Mouse (Mus musculus): Measurements from ENCODE around the gene Spats1. TPM values are rescaled to one million over a fixed set of nuclear protein-coding genes. Genes with fewer than 3 reads are reported as not detected.

The Spats1 gene
- polyA plus RNA-seq, 1 experiment: 3.2 TPM

- TF ChIP-seq POLR2A (IDR thresholded peaks at IDR 0.05; ENCODE audit: insufficient read depth, low read length) (no peak), CTCF (IDR thresholded peaks at IDR 0.05; ENCODE audit: low read depth, low read length) (no peak), EP300 (IDR thresholded peaks at IDR 0.05; ENCODE audit: insufficient read depth, low read depth, low read length) (no peak)
- no peak overlapping the region for H3K9ac ChIP-seq (ENCODE audit: low read depth, poor library complexity, severe bottlenecking)
- H3K27me3 ChIP-seq (ENCODE audit: control insufficient read depth, insufficient read depth, low read length, poor library complexity, severe bottlenecking): no peaks in the 10 kb centered on the region
- H3K27ac ChIP-seq (ENCODE audit: insufficient read depth, low read length): 0 out of 2 replicates have a peak overlapping the region, but pooled peaks have one; percentile 37
- no peak overlapping the region for H3K4me3 ChIP-seq (ENCODE audit: low read depth, low read length)
- peaks cover 78% of the 10 kb centered on the region for H3K36me3 ChIP-seq (ENCODE audit: control insufficient read depth, insufficient read depth, low read length, poor library complexity, severe bottlenecking)
- H3K9me3 ChIP-seq (replicated peaks; ENCODE audit: control insufficient read depth, insufficient read depth, low read length, poor library complexity, severe bottlenecking): no peaks in the 10 kb centered on the region
- H3K4me1 ChIP-seq (ENCODE audit: control insufficient read depth, insufficient read depth, low read length): no peaks in the 10 kb centered on the region
These were observed 68.9 kb downstream of the Spats1 start for GRCm38 (mm10) chr17:45406281-45406680.

GRCm38 (mm10) chr17:45403207-45403606, 72.0 kb downstream of the Spats1 start:
- Histone ChIP-seq H3K27me3 (ENCODE audit: control insufficient read depth, insufficient read depth, low read length, poor library complexity, severe bottlenecking) (no peaks in the 10 kb centered on the region), H3K36me3 (ENCODE audit: control insufficient read depth, insufficient read depth, low read length, poor library complexity, severe bottlenecking) (peaks cover 74% of the 10 kb centered on the region), H3K27ac (ENCODE audit: insufficient read depth, low read length) (no peak overlapping the region), H3K9ac (ENCODE audit: low read depth, poor library complexity, severe bottlenecking) (no peak overlapping the region), H3K4me3 (ENCODE audit: low read depth, low read length) (no peak overlapping the region), H3K4me1 (ENCODE audit: control insufficient read depth, insufficient read depth, low read length) (no peaks in the 10 kb centered on the region), H3K9me3 (replicated peaks; ENCODE audit: control insufficient read depth, insufficient read depth, low read length, poor library complexity, severe bottlenecking) (no peaks in the 10 kb centered on the region)
- no peak for TF ChIP-seq CTCF (IDR thresholded peaks at IDR 0.05; ENCODE audit: low read depth, low read length)
- TF ChIP-seq POLR2A (IDR thresholded peaks at IDR 0.05; ENCODE audit: insufficient read depth, low read length): no peak
- TF ChIP-seq EP300 (IDR thresholded peaks at IDR 0.05; ENCODE audit: insufficient read depth, low read depth, low read length): no peak

- no peak for TF ChIP-seq POLR2A (IDR thresholded peaks at IDR 0.05; ENCODE audit: insufficient read depth, low read length)
- no peaks in the 10 kb centered on the region for H3K9me3 ChIP-seq (replicated peaks; ENCODE audit: control insufficient read depth, insufficient read depth, low read length, poor library complexity, severe bottlenecking)
- no peaks in the 10 kb centered on the region for H3K27me3 ChIP-seq (ENCODE audit: control insufficient read depth, insufficient read depth, low read length, poor library complexity, severe bottlenecking)
- peaks cover 71% of the 10 kb centered on the region for H3K36me3 ChIP-seq (ENCODE audit: control insufficient read depth, insufficient read depth, low read length, poor library complexity, severe bottlenecking)
- no peak overlapping the region for H3K4me3 ChIP-seq (ENCODE audit: low read depth, low read length)
- H3K4me1 ChIP-seq (ENCODE audit: control insufficient read depth, insufficient read depth, low read length): no peaks in the 10 kb centered on the region
- no peak overlapping the region for H3K27ac ChIP-seq (ENCODE audit: insufficient read depth, low read length)
- no peak overlapping the region for H3K9ac ChIP-seq (ENCODE audit: low read depth, poor library complexity, severe bottlenecking)
These were observed 72.6 kb downstream of the Spats1 start for GRCm38 (mm10) chr17:45402601-45403000.

GRCm38 (mm10) chr17:45402126-45402525, 73.1 kb downstream of the Spats1 start:
- H3K4me1 ChIP-seq (ENCODE audit: control insufficient read depth, insufficient read depth, low read length): no peaks in the 10 kb centered on the region
- H3K4me3 ChIP-seq (ENCODE audit: low read depth, low read length): no peak overlapping the region
- no peaks in the 10 kb centered on the region for H3K27me3 ChIP-seq (ENCODE audit: control insufficient read depth, insufficient read depth, low read length, poor library complexity, severe bottlenecking)
- H3K36me3 ChIP-seq (ENCODE audit: control insufficient read depth, insufficient read depth, low read length, poor library complexity, severe bottlenecking): peaks cover 66% of the 10 kb centered on the region
- H3K27ac ChIP-seq (ENCODE audit: insufficient read depth, low read length): no peak overlapping the region
- no peak for TF ChIP-seq POLR2A (IDR thresholded peaks at IDR 0.05; ENCODE audit: insufficient read depth, low read length)
- no peak overlapping the region for H3K9ac ChIP-seq (ENCODE audit: low read depth, poor library complexity, severe bottlenecking)
- no peaks in the 10 kb centered on the region for H3K9me3 ChIP-seq (replicated peaks; ENCODE audit: control insufficient read depth, insufficient read depth, low read length, poor library complexity, severe bottlenecking)

GRCm38 (mm10) chr17:45401126-45401905, 73.9 kb downstream of the Spats1 start:
- no peaks in the 10 kb centered on the region for H3K9me3 ChIP-seq (replicated peaks; ENCODE audit: control insufficient read depth, insufficient read depth, low read length, poor library complexity, severe bottlenecking)
- no peak overlapping the region for H3K27ac ChIP-seq (ENCODE audit: insufficient read depth, low read length)

GRCm38 (mm10) chr17:45398021-45398420, 77.2 kb downstream of the Spats1 start:
- Histone ChIP-seq H3K9me3 (replicated peaks; ENCODE audit: control insufficient read depth, insufficient read depth, low read length, poor library complexity, severe bottlenecking) (no peaks in the 10 kb centered on the region), H3K36me3 (ENCODE audit: control insufficient read depth, insufficient read depth, low read length, poor library complexity, severe bottlenecking) (peaks cover 58% of the 10 kb centered on the region), H3K27me3 (ENCODE audit: control insufficient read depth, insufficient read depth, low read length, poor library complexity, severe bottlenecking) (no peaks in the 10 kb centered on the region), H3K4me1 (ENCODE audit: control insufficient read depth, insufficient read depth, low read length) (no peaks in the 10 kb centered on the region), H3K4me3 (ENCODE audit: low read depth, low read length) (no peak overlapping the region), H3K9ac (ENCODE audit: low read depth, poor library complexity, severe bottlenecking) (no peak overlapping the region), H3K27ac (ENCODE audit: insufficient read depth, low read length) (no peak overlapping the region)
- TF ChIP-seq CTCF (IDR thresholded peaks at IDR 0.05; ENCODE audit: low read depth, low read length) (no peak), EP300 (IDR thresholded peaks at IDR 0.05; ENCODE audit: insufficient read depth, low read depth, low read length) (no peak), POLR2A (IDR thresholded peaks at IDR 0.05; ENCODE audit: insufficient read depth, low read length) (no peak)

More at GRCm38 (mm10) chr17:45401126-45401905, 73.9 kb downstream of the Spats1 start:
- no peak for TF ChIP-seq POLR2A (IDR thresholded peaks at IDR 0.05; ENCODE audit: insufficient read depth, low read length)
- no peak for TF ChIP-seq CTCF (IDR thresholded peaks at IDR 0.05; ENCODE audit: low read depth, low read length)
- no peak for TF ChIP-seq EP300 (IDR thresholded peaks at IDR 0.05; ENCODE audit: insufficient read depth, low read depth, low read length)
- no peak overlapping the region for H3K4me3 ChIP-seq (ENCODE audit: low read depth, low read length)
- no peak overlapping the region for H3K9ac ChIP-seq (ENCODE audit: low read depth, poor library complexity, severe bottlenecking)
- H3K36me3 ChIP-seq (ENCODE audit: control insufficient read depth, insufficient read depth, low read length, poor library complexity, severe bottlenecking): peaks cover 66% of the 10 kb centered on the region
- no peaks in the 10 kb centered on the region for H3K4me1 ChIP-seq (ENCODE audit: control insufficient read depth, insufficient read depth, low read length)
- H3K27me3 ChIP-seq (ENCODE audit: control insufficient read depth, insufficient read depth, low read length, poor library complexity, severe bottlenecking): no peaks in the 10 kb centered on the region

Measured in ES-Bruce4 (cell line).